Comparison of ENCODE assay signal across 13 mouse cellular contexts in the genomic region with DNA sequence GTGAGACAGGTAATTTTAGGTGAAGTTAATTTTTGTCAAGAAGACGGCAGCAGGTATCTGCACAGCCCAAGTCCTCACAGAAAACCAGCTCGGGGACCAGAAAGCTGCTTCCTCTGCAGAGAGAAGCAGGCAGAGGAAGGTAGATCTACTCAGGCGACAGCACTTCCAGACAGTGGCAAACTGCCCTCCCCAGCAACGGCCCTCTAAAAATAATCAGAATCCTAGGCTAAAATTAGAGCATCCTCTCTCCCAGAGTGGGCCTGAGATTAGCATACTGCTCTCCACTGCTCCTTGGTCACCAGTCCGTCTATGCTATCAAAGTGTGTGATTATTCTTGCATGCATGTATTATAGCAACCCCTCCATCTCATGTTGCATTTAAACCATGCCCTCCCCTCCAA. TPM values are rescaled to one million over a fixed set of nuclear protein-coding genes. Genes with fewer than 3 reads are reported as not detected.
DNase-seq lines count a peak whose midpoint lies in the region; ATAC-seq and TF ChIP-seq lines count a peak whose summit lies in the region.
"Had no signal": no experiment of that assay in that cellular context is flagged by ENCODE, and none has a peak within 500 bp of the region (broad histone marks: within the 10 kb centered on the region; RNA-seq: fewer than 3 reads in every experiment).

No protein-coding gene starts in this region.

- ATAC-seq in kidney, embryonic 15.5 days (replicated peaks; ENCODE audit: low FRiP score), result no peak
- ATAC-seq: inflammation-experienced regulatory T-cells, adult 6 months; Patski had no signal

- no peaks in the 10 kb centered on the region for H3K36me3 ChIP-seq in kidney, adult 2 months (ENCODE audit: control insufficient read depth, insufficient read depth, low read length)
- no peaks in the 10 kb centered on the region for H3K36me3 ChIP-seq in kidney, embryonic 15.5 days
- no peaks in the 10 kb centered on the region for H3K36me3 ChIP-seq in midbrain, embryonic 10.5 days
- H3K36me3 ChIP-seq: limb, embryonic 12.5 days had no signal

- TF ChIP-seq POLR2A in kidney, adult 2 months (IDR thresholded peaks at IDR 0.05; ENCODE audit: low read depth, low read length), result no peak

- no peaks in the 10 kb centered on the region for H3K27me3 ChIP-seq in kidney, adult 2 months (replicated peaks; ENCODE audit: control insufficient read depth, insufficient read depth, low read length)
- H3K27me3 ChIP-seq in kidney, embryonic 15.5 days, result no peaks in the 10 kb centered on the region
- H3K27me3 ChIP-seq in midbrain, embryonic 10.5 days (ENCODE audit: low read depth, poor library complexity, severe bottlenecking), result no peaks in the 10 kb centered on the region
- H3K27me3 ChIP-seq: limb, embryonic 12.5 days; Patski had no signal

- H3K4me2 ChIP-seq in kidney, embryonic 15.5 days, result no peak overlapping the region
- H3K4me2 ChIP-seq: limb, embryonic 12.5 days had no signal

- intact Hi-C loops in gastrocnemius, adult 2 months (cut with DNase I), result no loop called here
- intact Hi-C loops in heart, postnatal 10 days (cut with DNase I), result loop anchor here (5.0 kb wide), 1 partner anchor 52 kb away; the partner anchor contains the start of gene Lamc1

- TF ChIP-seq CTCF in kidney, adult 2 months (conservative IDR thresholded peaks at IDR 0.05; ENCODE audit: insufficient read depth, insufficient read length, low read depth, low read length), result no peak
- no peak for TF ChIP-seq CTCF in gastrocnemius, adult 2 months (IDR thresholded peaks at IDR 0.05)

- H3K9ac ChIP-seq in kidney, embryonic 15.5 days, result no peak overlapping the region
- H3K9ac ChIP-seq: limb, embryonic 12.5 days had no signal

- DNase-seq in kidney, adult 2 months, result peak; percentile 38
- peak; percentile 79 for DNase-seq in gastrocnemius, adult 2 months
- peak; percentile 68 to 75 for DNase-seq in heart, adult 18-20 months
- DNase-seq in heart, postnatal 10 days, result peak; percentile 68 to 79
- no peak for DNase-seq in midbrain, embryonic 10.5 days (ENCODE audit: low spot score)
- no peak for DNase-seq in ovary, adult 18-20 months (ENCODE audit: low spot score)
- DNase-seq: adrenal gland, postnatal 10 days; lung, adult 2 months had no signal

- H3K4me3 ChIP-seq in kidney, adult 2 months (ENCODE audit: insufficient read depth, low read depth, low read length), result no peak overlapping the region
- H3K4me3 ChIP-seq in kidney, embryonic 15.5 days (replicated peaks), result no peak overlapping the region
- peak overlapping the region; percentile 63 for H3K4me3 ChIP-seq in gastrocnemius, adult 2 months
- H3K4me3 ChIP-seq in midbrain, embryonic 10.5 days, result no peak overlapping the region
- H3K4me3 ChIP-seq: limb, embryonic 12.5 days; myocyte had no signal

- H3K4me1 ChIP-seq in kidney, adult 2 months (ENCODE audit: control insufficient read depth, insufficient read depth, low read length), result no peaks in the 10 kb centered on the region; the same call in 1 of the 2 replicates
- peaks cover 35% of the 10 kb centered on the region for H3K4me1 ChIP-seq in kidney, embryonic 15.5 days
- peaks cover 18% of the 10 kb centered on the region for H3K4me1 ChIP-seq in midbrain, embryonic 10.5 days

- WGBS in kidney, adult 2 months, result 44% methylated on average over 5 of the region's 5 CpGs
- 51% methylated on average over 5 of the region's 5 CpGs for WGBS in kidney, embryonic 15.5 days
- 81% methylated on average over 5 of the region's 5 CpGs for WGBS in midbrain, embryonic 10.5 days

- no peak overlapping the region for H3K27ac ChIP-seq in kidney, adult 2 months (ENCODE audit: insufficient read depth, low read depth, low read length)
- H3K27ac ChIP-seq in kidney, embryonic 15.5 days, result no peak overlapping the region
- H3K27ac ChIP-seq in gastrocnemius, adult 2 months, result peak overlapping the region; percentile 87
- no peak overlapping the region for H3K27ac ChIP-seq in midbrain, embryonic 10.5 days (replicated peaks)
- H3K27ac ChIP-seq: limb, embryonic 12.5 days had no signal

- H3K9me3 ChIP-seq in kidney, embryonic 15.5 days (replicated peaks), result no peaks in the 10 kb centered on the region
- H3K9me3 ChIP-seq in midbrain, embryonic 10.5 days (replicated peaks), result no peaks in the 10 kb centered on the region
- H3K9me3 ChIP-seq: limb, embryonic 12.5 days had no signal

RNA-seq across cellular contexts. Expression of gene Lamc1, which starts 52.2 kb away (rescaled TPM):
- polyA plus RNA-seq in kidney, adult 2 months (2012; rRNA removed), result 44.6 and 47.8 TPM in 2 replicates
- polyA plus RNA-seq in kidney, embryonic 15.5 days (2015; fragmentation: Nextera tagmentation; extraction: Ambion mirVana), result 93.5 and 101 TPM in 2 replicates
- total RNA-seq in gastrocnemius, adult 2 months (2021), result 10 to 100 TPM; 67.7 to 71.6 TPM
- 10 to 100 TPM; 83.1 to 94.8 TPM for total RNA-seq in heart, adult 18-20 months (2021)
- total RNA-seq in heart, postnatal 10 days (2021), result 100 to 1,000 TPM; 415 to 420 TPM
- polyA plus RNA-seq in midbrain, embryonic 10.5 days (2016; fragmentation: Nextera tagmentation; extraction: Ambion mirVana), result 21.2 and 22.7 TPM in 2 replicates

Comparison
In these comparisons a context has a peak if more than half of its experiments do, and no peak if none do; other contexts are left out.
1. RNA of gene Lamc1, which starts 52.2 kb away (total RNA-seq): 415 to 420 TPM in heart, postnatal 10 days; 83.1 to 94.8 TPM in heart, adult 18-20 months and 67.7 to 71.6 TPM in gastrocnemius, adult 2 months; every median in the first group is over 4 times any median in the second.
2. DNase-seq: peak in kidney, adult 2 months (single experiment), gastrocnemius, adult 2 months (single experiment), heart, adult 18-20 months (2 of 2) and heart, postnatal 10 days (2 of 2); none in midbrain, embryonic 10.5 days (single experiment) and ovary, adult 18-20 months (single experiment).